Mouse (Mus musculus) cortical plate, adult 2 months (tissue): ENCODE measurements around the gene Zc3hav1l. TPM values are rescaled to one million over a fixed set of nuclear protein-coding genes. Genes with fewer than 3 reads are reported as not detected.

Source experiments
- H3K27ac ChIP-seq: fragments of 200-500 bp; 2 replicates; pipeline ENCODE4 v1.5.1; 2012; ENCODE audit warnings: low read length, control low read depth, inconsistent platforms; ENCODE audit not compliant: insufficient read depth
- H3K4me1 ChIP-seq: fragments of 200-500 bp; 2 replicates; pipeline ENCODE4 v1.6.1; 2011; ENCODE audit warnings: low read length; ENCODE audit not compliant: control insufficient read depth, insufficient read depth
- H3K4me3 ChIP-seq: fragments of 200-500 bp; 2 replicates; pipeline ENCODE4 v1.5.1; 2011; ENCODE audit warnings: mild to moderate bottlenecking, low read length, control low read depth; ENCODE audit not compliant: insufficient read depth
- CTCF ChIP-seq: fragments of 200-500 bp; IDR thresholded peaks from 2 replicates; pipeline ENCODE4 v1.5.1; 2011; ENCODE audit warnings: mild to moderate bottlenecking, control low read depth, low read length; ENCODE audit not compliant: insufficient read depth; ENCODE audit errors: extremely low read depth
- POLR2A ChIP-seq: fragments of 200-500 bp; IDR thresholded peaks from 2 replicates; pipeline ENCODE4 v1.6.1; 2011; ENCODE audit warnings: mild to moderate bottlenecking, low read length, control low read depth; ENCODE audit not compliant: insufficient read depth; ENCODE audit errors: extremely low read depth
- polyA plus RNA-seq: library from polyadenylated mRNA; depleted of rRNA; stranded (reverse); fragments of >200 nt; gene quantifications from 2 replicates; pipeline ENCODE4 v1.2.3, GENCODE M21; 2012; rRNA removed

Zc3hav1l gene
- polyA plus RNA-seq, 1 experiment: 3.4 TPM

DNA sequence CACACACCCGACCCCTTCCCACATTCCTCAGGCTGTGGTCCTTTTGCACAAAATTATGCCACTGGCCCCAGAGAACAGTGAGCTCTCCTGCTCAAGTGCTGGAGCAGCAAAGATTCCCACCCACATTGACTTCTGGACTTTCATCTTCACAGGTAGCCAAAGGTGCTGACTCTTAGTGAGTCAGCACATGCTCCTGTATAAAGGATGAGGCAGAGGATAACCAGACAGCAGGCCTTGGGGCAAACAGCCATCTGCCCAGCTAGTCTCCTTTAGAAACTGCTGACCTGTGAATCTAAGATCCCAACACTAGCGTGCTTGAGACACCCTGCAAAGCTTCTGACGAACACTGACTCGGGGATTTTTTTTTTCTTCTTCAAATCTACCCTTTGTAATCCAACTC is 60.7 kb downstream of the Zc3hav1l start:
- Histone ChIP-seq H3K4me1 (peaks cover 11% of the 10 kb centered on the region), H3K4me3 (no peak overlapping the region), H3K27ac (no peak overlapping the region)
- no peak for TF ChIP-seq CTCF
- no peak for TF ChIP-seq POLR2A

Other genes with a start within 250 kb of the Zc3hav1l start
- gene Tmem213, start 190.0 kb downstream of the Zc3hav1l start, polyA plus RNA-seq: not detected in 2 replicates
- gene Atp6v0a4, start 174.7 kb downstream of the Zc3hav1l start, polyA plus RNA-seq: 0.15 and 0.30 TPM in 2 replicates
- gene D630045J12Rik, start 45.2 kb downstream of the Zc3hav1l start, polyA plus RNA-seq: 19.5 and 20.4 TPM in 2 replicates
- gene Zc3hav1, start 55.3 kb upstream of the Zc3hav1l start, polyA plus RNA-seq: 3.3 and 3.5 TPM in 2 replicates
- gene Ttc26, start 82.2 kb upstream of the Zc3hav1l start, polyA plus RNA-seq: 5.9 and 6.4 TPM in 2 replicates
- 21.9 TPM in 2 replicates for gene Ubn2, start 134.7 kb upstream of the Zc3hav1l start, polyA plus RNA-seq
- gene Fmc1, start 234.2 kb upstream of the Zc3hav1l start, polyA plus RNA-seq: 127 and 132 TPM in 2 replicates